ENCODE assay signal across 14 mouse cellular contexts in the genomic region with DNA sequence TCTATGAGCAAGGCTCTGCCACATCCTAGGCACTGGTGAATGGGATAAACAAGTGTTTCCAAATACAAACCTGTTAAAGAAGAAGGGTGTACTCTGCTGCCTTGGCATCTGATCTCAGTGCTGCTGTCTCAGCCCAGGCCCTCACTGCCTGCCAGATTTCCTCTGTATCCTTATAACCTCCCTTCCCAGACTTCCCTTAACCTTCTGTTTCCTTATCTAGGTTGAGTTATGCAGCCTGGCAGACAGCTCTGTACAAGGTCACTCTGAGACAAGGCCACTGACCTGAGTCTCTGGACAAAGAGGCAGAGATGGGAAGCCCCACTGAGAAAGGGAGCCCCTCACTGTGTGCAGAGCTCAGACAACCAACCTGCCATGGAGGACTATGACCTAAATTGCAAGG. TPM values are rescaled to one million over a fixed set of nuclear protein-coding genes. Genes with fewer than 3 reads are reported as not detected.
"Had no signal": no experiment of that assay in that cellular context is flagged by ENCODE, and none has a peak within 500 bp of the region (broad histone marks: within the 10 kb centered on the region; RNA-seq: fewer than 3 reads in every experiment).

No protein-coding gene starts in this region.

- DNase-seq: kidney, postnatal 36 days; layer of hippocampus, postnatal 36 days; liver, embryonic 13.5 days; lung, adult 2 months; lung, postnatal 14 days; lung, postnatal 4 days; midbrain, embryonic 14.5 days; thymus, adult 18-20 months; thymus, postnatal 36 days had no signal

- H3K4me1 ChIP-seq: liver, embryonic 13.5 days had no signal

- H3K27ac ChIP-seq: left cerebral cortex, adult 2 months; liver, embryonic 13.5 days had no signal

- H3K9ac ChIP-seq: liver, embryonic 13.5 days had no signal

- H3K4me3 ChIP-seq: left cerebral cortex, adult 2 months; liver, embryonic 13.5 days had no signal

- H3K9me3 ChIP-seq: liver, embryonic 13.5 days had no signal

- H3K27me3 ChIP-seq: liver, embryonic 13.5 days had no signal

- H3K4me2 ChIP-seq: liver, embryonic 13.5 days; midbrain, embryonic 11.5 days had no signal

RNA-seq across cellular contexts. Expression of a gene that starts 53.8 kb away (rescaled TPM):
- total RNA-seq: megakaryocyte progenitor cell, adult 5-6 weeks; megakaryocyte-erythroid progenitor cell, adult 5-6 weeks; midbrain, postnatal 0 days had no signal
